Mouse (Mus musculus) MEL-GATA-1-ER (cell line): ENCODE measurements at regions not wholly inside any gene's neighbourhood (a gene's known extent, or its start where the extent isn't known, plus 50 kb on each side); places are given as distances from the start of the nearest gene placed in this dataset.

Experiments used
- DNase-seq: peaks from one replicate; pipeline ENCODE4 v3.0.0-alpha.2; 2012; ENCODE audit warnings: low read depth; ENCODE audit errors: extremely low read depth

GRCm38 (mm10) chr12:13677266-13677665, 408.3 kb downstream of the Nbas start:
- no peak for DNase-seq

- DNase-seq: no peak
These were observed 400.5 kb downstream of the Nbas start for GRCm38 (mm10) chr12:13669453-13669852.

GRCm38 (mm10) chr12:13668485-13669022, 399.6 kb downstream of the Nbas start:
- no peak for DNase-seq

- peak; percentile 0 for DNase-seq
These were observed 370.4 kb downstream of the Nbas start for GRCm38 (mm10) chr12:13639336-13639735.
